Comparison of ENCODE assay signal across 8 mouse cellular contexts in genomic region chr11:3452167-3452639, GRCm38 (mm10). TPM values are rescaled to one million over a fixed set of nuclear protein-coding genes. Genes with fewer than 3 reads are reported as not detected.
DNase-seq lines count a peak whose midpoint lies in the region; ATAC-seq and TF ChIP-seq lines count a peak whose summit lies in the region.

Rnf185 (minus strand) TSS chr11:3452363.

- intact Hi-C loops in heart, postnatal 36 days (cut with DNase I): loop anchor here (2.0 kb wide), 2 partner anchors 43 to 65 kb away; partner anchors contain the start of gene Limk2

- H3K4me2 ChIP-seq in forebrain, embryonic 16.5 days (ENCODE audit: low read length): peak within 1 kb of the TSS; percentile 81
- peak within 1 kb of the TSS; percentile 93 for H3K4me2 ChIP-seq in lung, embryonic 14.5 days

- no peak for TF ChIP-seq CTCF in G1E (IDR thresholded peaks at IDR 0.05; ENCODE audit: low read depth, low read length)
- TF ChIP-seq CTCF in layer of hippocampus, adult 2 months (conservative IDR thresholded peaks at IDR 0.05): no peak
- TF ChIP-seq CTCF in lung, embryonic 14.5 days (IDR thresholded peaks at IDR 0.05; ENCODE audit: low read depth): no peak; the same call in 1 of the 2 replicates
- TF ChIP-seq CTCF in olfactory bulb, adult 2 months (IDR thresholded peaks at IDR 0.05; ENCODE audit: insufficient read depth, low read depth, low read length): no peak
- peak; percentile 60; the same call in 1 of the 2 replicates for TF ChIP-seq CTCF in thymus, adult 2 months (IDR thresholded peaks at IDR 0.05; ENCODE audit: borderline replicate concordance, control insufficient read depth, extremely low read depth, insufficient read depth, low read length, poor library complexity)

- H3K36me3 ChIP-seq in G1E (replicated peaks): peaks cover 38% of the 10 kb centered on the region
- no peaks in the 10 kb centered on the region for H3K36me3 ChIP-seq in forebrain, embryonic 16.5 days (ENCODE audit: control insufficient read depth, insufficient read depth)
- H3K36me3 ChIP-seq in lung, embryonic 14.5 days (ENCODE audit: insufficient read depth): peaks cover 3% of the 10 kb centered on the region; the same call in 1 of the 2 replicates
- no peaks in the 10 kb centered on the region for H3K36me3 ChIP-seq in thymus, adult 2 months (ENCODE audit: control insufficient read depth, insufficient read depth, low read length)

- peak; percentile 94 for ATAC-seq in G1E (ENCODE audit: extremely low read depth, insufficient number of reproducible peaks, low FRiP score, poor library complexity, severe bottlenecking)
- ATAC-seq in forebrain, embryonic 16.5 days: peak; percentile 98
- peak; percentile 98 for ATAC-seq in lung, embryonic 14.5 days (ENCODE audit: insufficient read depth)

- peak; percentile 77 for DNase-seq in G1E (ENCODE audit: low spot score)
- DNase-seq in cerebellum, adult 18-20 months: peak; percentile 91 to 96
- DNase-seq in heart, postnatal 36 days: peak; percentile 90 to 91
- DNase-seq in layer of hippocampus, adult 2 months (ENCODE audit: low spot score in 2 of 2): peak; percentile 95 to 96
- peak; percentile 98 for DNase-seq in lung, embryonic 14.5 days
- peak; percentile 91 for DNase-seq in thymus, adult 2 months

- H3K4me1 ChIP-seq in G1E (ENCODE audit: insufficient read depth, low read depth, low read length): peaks cover 46% of the 10 kb centered on the region
- peaks cover 22% of the 10 kb centered on the region for H3K4me1 ChIP-seq in forebrain, embryonic 16.5 days (replicated peaks; ENCODE audit: control insufficient read depth, insufficient read depth, low read length)
- H3K4me1 ChIP-seq in lung, embryonic 14.5 days (ENCODE audit: insufficient read depth): no peaks in the 10 kb centered on the region
- H3K4me1 ChIP-seq in olfactory bulb, adult 2 months (ENCODE audit: control insufficient read depth, insufficient read depth, low read length): peaks cover 6% of the 10 kb centered on the region; the same call in 1 of the 2 replicates
- H3K4me1 ChIP-seq in thymus, adult 2 months (replicated peaks; ENCODE audit: control insufficient read depth, insufficient read depth, low read length): peaks cover 6% of the 10 kb centered on the region

- peak within 1 kb of the TSS; percentile 81 for H3K9ac ChIP-seq in forebrain, embryonic 16.5 days (replicated peaks; ENCODE audit: low read depth, low read length)
- H3K9ac ChIP-seq in lung, embryonic 14.5 days: peak within 1 kb of the TSS; percentile 87

- H3K4me3 ChIP-seq in G1E (ENCODE audit: low read depth, low read length): peak within 1 kb of the TSS; percentile 87
- peak within 1 kb of the TSS; percentile 75 for H3K4me3 ChIP-seq in forebrain, embryonic 16.5 days (replicated peaks; ENCODE audit: low read length)
- peak within 1 kb of the TSS; percentile 100 for H3K4me3 ChIP-seq in layer of hippocampus, adult 2 months
- peak within 1 kb of the TSS; percentile 86 for H3K4me3 ChIP-seq in lung, embryonic 14.5 days (ENCODE audit: low read depth, low read length)
- H3K4me3 ChIP-seq in olfactory bulb, adult 2 months (ENCODE audit: insufficient read depth, low read depth, low read length): peak within 1 kb of the TSS; percentile 60
- peak within 1 kb of the TSS; percentile 89 for H3K4me3 ChIP-seq in thymus, adult 2 months (ENCODE audit: control insufficient read depth, insufficient read depth, low read length)

- peak within 1 kb of the TSS; percentile 82 for H3K27ac ChIP-seq in forebrain, embryonic 16.5 days (ENCODE audit: low read length)
- H3K27ac ChIP-seq in layer of hippocampus, adult 2 months: peak within 1 kb of the TSS; percentile 96
- peak within 1 kb of the TSS; percentile 95 for H3K27ac ChIP-seq in lung, embryonic 14.5 days (ENCODE audit: low read depth)
- H3K27ac ChIP-seq in olfactory bulb, adult 2 months (ENCODE audit: insufficient read depth, low read depth, low read length): peak within 1 kb of the TSS; percentile 59
- peak within 1 kb of the TSS; percentile 45; the same call in 1 of the 2 replicates for H3K27ac ChIP-seq in thymus, adult 2 months (ENCODE audit: control insufficient read depth, insufficient read depth, low read length)

- TF ChIP-seq POLR2A in olfactory bulb, adult 2 months (IDR thresholded peaks at IDR 0.05; ENCODE audit: insufficient read depth, low read depth, low read length): peak; percentile 82
- TF ChIP-seq POLR2A in thymus, adult 2 months (IDR thresholded peaks at IDR 0.05; ENCODE audit: control insufficient read depth, extremely low read depth, insufficient read depth, low read length, poor library complexity): peak; percentile 66; the same call in 1 of the 2 replicates

- H3K9me3 ChIP-seq in G1E (replicated peaks): no peaks in the 10 kb centered on the region
- H3K9me3 ChIP-seq in forebrain, embryonic 16.5 days (ENCODE audit: control insufficient read depth, low read length): no peaks in the 10 kb centered on the region
- no peaks in the 10 kb centered on the region for H3K9me3 ChIP-seq in lung, embryonic 14.5 days (ENCODE audit: low read depth, low read length)

- WGBS in forebrain, embryonic 16.5 days: under 1% methylated on average over 45 of the region's 45 CpGs
- WGBS in lung, embryonic 14.5 days: under 1% methylated on average over 45 of the region's 45 CpGs
- WGBS in olfactory bulb, adult 2 months: under 1% methylated on average over 45 of the region's 45 CpGs
- WGBS in thymus, adult 2 months: under 1% methylated on average over 45 of the region's 45 CpGs

- H3K27me3 ChIP-seq in G1E (ENCODE audit: insufficient read depth, low read length): no peaks in the 10 kb centered on the region
- H3K27me3 ChIP-seq in forebrain, embryonic 16.5 days (replicated peaks; ENCODE audit: control insufficient read depth, insufficient read depth, low read length): no peaks in the 10 kb centered on the region
- H3K27me3 ChIP-seq in lung, embryonic 14.5 days (ENCODE audit: insufficient read depth, low read length): no peaks in the 10 kb centered on the region
- H3K27me3 ChIP-seq in thymus, adult 2 months (ENCODE audit: control insufficient read depth, insufficient read depth, low read length): no peaks in the 10 kb centered on the region

RNA-seq across cellular contexts. Expression of gene Rnf185, which starts in this region (rescaled TPM):
- total RNA-seq in G1E (2014; fragmentation: Nextera tagmentation): 17.4 and 22.7 TPM in 2 replicates
- 13.4 and 13.8 TPM in 2 replicates for total RNA-seq in G1E (2017)
- 2.1 and 2.7 TPM in 2 replicates for polyA plus RNA-seq in G1E (2012)
- 42.6 and 43.2 TPM in 2 replicates for polyA plus RNA-seq in forebrain, embryonic 16.5 days (2015; fragmentation: Nextera tagmentation; extraction: Ambion mirVana)
- total RNA-seq in heart, postnatal 36 days (2021): 10 to 100 TPM; 18.6 to 20.3 TPM
- 10 to 100 TPM; 26.6 to 29.1 TPM for total RNA-seq in layer of hippocampus, adult 2 months (2021)
- polyA plus RNA-seq in lung, embryonic 14.5 days (2014; fragmentation: Nextera tagmentation; extraction: Ambion mirVana): 37.9 and 40.7 TPM in 2 replicates
- polyA plus RNA-seq in olfactory bulb, adult 2 months (2012; ENCODE audit: insufficient read depth, insufficient read length, low replicate concordance, missing spikeins): not detected in 2 replicates
- 23.2 and 25.7 TPM in 2 replicates for polyA plus RNA-seq in thymus, adult 2 months (2012; rRNA removed)

Comparison
In these comparisons a context has a peak if more than half of its experiments do, and no peak if none do; other contexts are left out.
1. Peak in every context shown above with its lines: DNase-seq, ATAC-seq, H3K4me3 ChIP-seq and H3K27ac ChIP-seq.
2. H3K27ac ChIP-seq: peak in every context shown above with its lines; median percentile 96 in layer of hippocampus, adult 2 months; 95 in lung, embryonic 14.5 days; 82 in forebrain, embryonic 16.5 days; 59 in olfactory bulb, adult 2 months; 45 in thymus, adult 2 months.